Mouse (Mus musculus) hindbrain, embryonic 14.5 days (tissue): ENCODE measurements around the gene Unc13c. TPM values are rescaled to one million over a fixed set of nuclear protein-coding genes. Genes with fewer than 3 reads are reported as not detected.

Source experiments
- ATAC-seq: fragments of 200-750 bp; cut with Nextera tagmentation; 2 replicates; pipeline ENCODE4 v1.8.0; 2017; ENCODE audit warnings: moderate number of reproducible peaks, mild to moderate bottlenecking, moderate TSS enrichment, moderate library complexity; ENCODE audit not compliant: low FRiP score
- DNase-seq: peaks from one replicate; pipeline ENCODE4 v3.0.0-alpha.2; 2015; ENCODE audit warnings: low spot score
- H3K27ac ChIP-seq: fragments of 300-500 bp; sonication (generic); 2 replicates; pipeline ENCODE4 v1.5.1; 2014; ENCODE audit warnings: mild to moderate bottlenecking, moderate library complexity
- H3K27me3 ChIP-seq: fragments of 300-500 bp; sonication (generic); 2 replicates; pipeline ENCODE4 v1.6.1; 2014; ENCODE audit warnings: mild to moderate bottlenecking, low read length, mixed read lengths; ENCODE audit not compliant: control insufficient read depth, insufficient read depth
- H3K36me3 ChIP-seq: fragments of 300-500 bp; sonication (generic); replicated peaks from 2 replicates; pipeline ENCODE4 v1.6.1; 2014; ENCODE audit not compliant: control insufficient read depth, insufficient read depth
- H3K4me1 ChIP-seq: fragments of 300-500 bp; sonication (generic); replicated peaks from 2 replicates; pipeline ENCODE4 v1.6.1; 2014; ENCODE audit warnings: antibody characterized with exemption, low read length, mixed read lengths; ENCODE audit not compliant: control insufficient read depth, insufficient read depth
- H3K4me2 ChIP-seq: fragments of 300-500 bp; sonication (generic); replicated peaks from 2 replicates; pipeline ENCODE4 v1.6.1; 2014; ENCODE audit warnings: mild to moderate bottlenecking, moderate library complexity
- H3K4me3 ChIP-seq: fragments of 300-500 bp; sonication (generic); replicated peaks from 2 replicates; pipeline ENCODE4 v1.5.1; 2014; ENCODE audit warnings: mild to moderate bottlenecking, low read length
- H3K9ac ChIP-seq: fragments of 300-500 bp; sonication (generic); 2 replicates; pipeline ENCODE4 v1.6.1; 2014
- H3K9me3 ChIP-seq: fragments of 300-500 bp; sonication (generic); 2 replicates; pipeline ENCODE4 v1.6.1; 2016; ENCODE audit warnings: low read length; ENCODE audit not compliant: control insufficient read depth
- WGBS: fragments of 180-500 bp; shearing (Covaris S2); extraction: QIAGEN DNeasy Blood & Tissue Kit; methylation state at CpG from one replicate; pipeline ENCODE4 v1.1.7; 2014; 5-methylcytosine and 5-hydroxymethylcytosine counted together
- polyA plus RNA-seq: library from polyadenylated mRNA; unstranded; fragments of >200 nt; fragmentation: Nextera tagmentation; extraction: Ambion mirVana; gene quantifications from 2 replicates; pipeline ENCODE4 v1.2.1, GENCODE M21; 2014

Gene Unc13c
- polyA plus RNA-seq, 1 experiment from 2014 or later = 6.7 TPM

GRCm38 (mm10) chr9:73898516-73898915 lies 70.2 kb downstream of the Unc13c start:
- H3K27ac ChIP-seq = no peak overlapping the region
- H3K36me3 ChIP-seq = no peaks in the 10 kb centered on the region
- no peak overlapping the region for H3K4me2 ChIP-seq
- H3K4me3 ChIP-seq = no peak overlapping the region
- H3K27me3 ChIP-seq = no peaks in the 10 kb centered on the region
- WGBS = 90% methylated on average over 3 of the region's 3 CpGs
- no peak for ATAC-seq
- H3K9me3 ChIP-seq = peaks cover 4% of the 10 kb centered on the region; the same call in 1 of the 2 replicates
- no peak overlapping the region for H3K9ac ChIP-seq
- no peak for DNase-seq
- no peaks in the 10 kb centered on the region for H3K4me1 ChIP-seq

GRCm38 (mm10) chr9:73896210-73896609 lies 72.6 kb downstream of the Unc13c start:
- no peaks in the 10 kb centered on the region for H3K36me3 ChIP-seq
- no peak overlapping the region for H3K9ac ChIP-seq
- DNase-seq = no peak
- peak; percentile 21; the same call in 1 of the 2 replicates for ATAC-seq
- H3K9me3 ChIP-seq = peaks cover 4% of the 10 kb centered on the region; the same call in 1 of the 2 replicates
- H3K4me1 ChIP-seq = no peaks in the 10 kb centered on the region
- WGBS = 76% methylated on average over 3 of the region's 3 CpGs
- H3K4me2 ChIP-seq = no peak overlapping the region
- H3K27me3 ChIP-seq = no peaks in the 10 kb centered on the region
- H3K4me3 ChIP-seq = no peak overlapping the region
- no peak overlapping the region for H3K27ac ChIP-seq

GRCm38 (mm10) chr9:73883587-73883986 lies 85.2 kb downstream of the Unc13c start:
- Histone ChIP-seq H3K27ac (no peak overlapping the region), H3K36me3 (no peaks in the 10 kb centered on the region), H3K4me3 (no peak overlapping the region), H3K4me1 (no peaks in the 10 kb centered on the region), H3K27me3 (no peaks in the 10 kb centered on the region), H3K9me3 (peaks cover 9% of the 10 kb centered on the region), H3K4me2 (no peak overlapping the region), H3K9ac (no peak overlapping the region)
- WGBS = 70% methylated on average over 1 of the region's 1 CpGs
- no peak for DNase-seq
- no peak for ATAC-seq

DNA sequence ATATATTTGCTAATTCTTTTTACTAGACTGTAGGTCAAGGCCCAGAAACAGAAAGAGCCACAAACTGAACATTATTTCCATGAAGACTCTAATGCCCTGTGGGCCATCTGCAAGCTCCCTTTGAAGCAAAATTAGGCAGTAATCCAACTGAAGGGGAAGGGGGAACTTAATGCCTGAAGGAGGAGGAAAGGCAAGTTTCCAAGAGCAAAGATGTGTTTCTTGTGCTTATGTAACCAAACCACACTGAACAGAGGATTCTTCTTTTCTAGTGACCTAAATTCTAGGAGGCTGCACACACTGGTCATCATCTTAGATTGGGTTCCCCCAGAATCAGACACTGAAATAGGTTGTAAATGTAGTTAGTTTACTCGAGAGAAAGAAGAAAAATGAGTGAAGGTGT lies 85.6 kb downstream of the Unc13c start:
- no peaks in the 10 kb centered on the region for H3K36me3 ChIP-seq
- ATAC-seq = no peak
- no peak overlapping the region for H3K4me2 ChIP-seq
- 82% methylated on average over 1 of the region's 1 CpGs for WGBS
- no peak for DNase-seq
- H3K9ac ChIP-seq = no peak overlapping the region
- no peak overlapping the region for H3K4me3 ChIP-seq
- H3K27ac ChIP-seq = peak overlapping the region; percentile 52; the same call in 1 of the 2 replicates
- H3K4me1 ChIP-seq = no peaks in the 10 kb centered on the region
- peaks cover 9% of the 10 kb centered on the region for H3K9me3 ChIP-seq
- no peaks in the 10 kb centered on the region for H3K27me3 ChIP-seq

DNA sequence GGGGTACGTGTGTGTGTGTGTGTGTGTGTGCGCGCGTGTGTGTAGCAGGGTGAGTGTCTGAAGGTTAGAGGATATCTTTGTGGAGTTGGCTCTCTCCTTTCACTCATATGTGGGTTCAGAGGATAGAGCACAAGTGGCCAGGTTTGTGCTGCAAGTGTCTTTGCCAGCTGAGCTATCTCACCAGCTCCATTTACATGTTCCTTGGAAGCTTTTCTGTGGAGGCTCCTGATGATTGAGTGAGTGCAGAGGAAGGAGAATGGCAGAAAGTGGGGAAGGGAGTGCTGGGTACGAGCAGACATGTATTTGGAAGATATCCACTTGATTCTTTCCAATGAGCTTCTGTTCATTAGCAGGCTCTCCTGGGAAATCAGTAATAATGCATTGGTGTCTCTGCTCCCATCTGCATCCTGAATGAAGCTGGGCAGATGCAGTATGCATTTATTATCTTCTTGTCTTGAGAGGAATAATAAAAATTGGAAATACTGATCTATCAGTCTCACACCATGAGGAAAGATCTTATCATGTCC lies 86.3 kb downstream of the Unc13c start:
- 0 out of 2 replicates have a peak overlapping the region, but pooled peaks have one; percentile 52 for H3K27ac ChIP-seq

GRCm38 (mm10) chr9:73867410-73868067 lies 101.2 kb downstream of the Unc13c start:
- no peaks in the 10 kb centered on the region for H3K27me3 ChIP-seq
- ATAC-seq (no peak), DNase-seq (peak; percentile 24)
- H3K36me3 ChIP-seq = no peaks in the 10 kb centered on the region
- H3K27ac ChIP-seq = 0 out of 2 replicates have a peak overlapping the region, but pooled peaks have one; percentile 21
- H3K9ac ChIP-seq = no peak overlapping the region
- no peak overlapping the region for H3K4me3 ChIP-seq
- 0 out of 2 replicates have a peak, but pooled peaks cover 3% of the 10 kb centered on the region for H3K9me3 ChIP-seq
- no peaks in the 10 kb centered on the region; the same call in 1 of the 2 replicates for H3K4me1 ChIP-seq
- 64% methylated on average over 2 of the region's 2 CpGs for WGBS
- no peak overlapping the region for H3K4me2 ChIP-seq

More for the DNA sequence above, 86.3 kb downstream of the Unc13c start:
- Histone ChIP-seq H3K9me3 (peaks cover 9% of the 10 kb centered on the region), H3K4me1 (no peaks in the 10 kb centered on the region), H3K4me3 (no peak overlapping the region), H3K36me3 (no peaks in the 10 kb centered on the region), H3K27me3 (no peaks in the 10 kb centered on the region), H3K4me2 (no peak overlapping the region), H3K9ac (no peak overlapping the region)
- ATAC-seq (no peak), DNase-seq (peak; percentile 46)
- WGBS = 83% methylated on average over 5 of the region's 5 CpGs

DNA sequence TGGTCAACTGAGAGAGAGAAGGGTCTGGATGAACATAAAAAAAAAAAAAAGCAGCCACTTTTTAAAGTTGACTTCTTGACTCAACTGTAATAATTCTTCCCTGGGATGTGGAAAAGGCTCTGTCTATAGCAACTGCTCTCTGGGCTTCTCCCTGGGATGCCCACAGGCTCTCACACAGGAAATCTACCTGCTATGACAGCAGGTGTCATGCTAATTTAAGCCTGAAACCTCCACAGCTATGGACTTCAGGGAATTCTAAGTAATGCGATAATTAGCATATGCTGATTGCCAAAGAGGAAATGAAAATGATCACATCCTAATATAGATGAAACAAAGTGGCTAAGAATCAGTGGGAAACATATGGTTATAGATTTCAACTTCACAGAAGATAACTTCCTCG lies 102.1 kb downstream of the Unc13c start:
- H3K27ac ChIP-seq = no peak overlapping the region
- no peak overlapping the region for H3K4me3 ChIP-seq
- no peak overlapping the region for H3K4me2 ChIP-seq
- no peaks in the 10 kb centered on the region for H3K36me3 ChIP-seq
- ATAC-seq = no peak
- no peak overlapping the region for H3K9ac ChIP-seq
- 73% methylated on average over 2 of the region's 2 CpGs for WGBS
- H3K9me3 ChIP-seq = 0 out of 2 replicates have a peak, but pooled peaks cover 3% of the 10 kb centered on the region
- no peaks in the 10 kb centered on the region for H3K27me3 ChIP-seq
- H3K4me1 ChIP-seq = no peaks in the 10 kb centered on the region; the same call in 1 of the 2 replicates
- DNase-seq = peak; percentile 25

DNA sequence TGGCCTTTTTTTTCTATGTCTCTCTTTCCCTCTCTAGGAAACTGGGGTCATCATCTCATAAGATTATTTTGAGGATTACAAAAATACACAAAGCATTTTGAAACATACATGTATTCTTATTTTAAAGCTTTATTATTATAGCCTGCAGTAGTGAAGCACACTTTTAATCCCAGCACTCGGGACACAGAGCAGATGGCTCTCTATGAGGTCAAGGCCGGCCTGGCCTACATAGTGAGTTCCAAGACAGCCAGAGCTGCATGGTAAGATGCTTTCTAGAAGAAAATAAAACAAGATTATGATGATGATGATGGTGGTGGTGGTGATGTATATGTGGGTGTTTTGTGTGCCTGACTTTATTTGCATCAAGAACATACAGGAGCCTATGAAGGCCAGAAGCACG lies 109.3 kb downstream of the Unc13c start:
- Histone ChIP-seq H3K9ac (no peak overlapping the region), H3K27me3 (no peaks in the 10 kb centered on the region), H3K27ac (no peak overlapping the region), H3K4me1 (no peaks in the 10 kb centered on the region), H3K4me2 (no peak overlapping the region), H3K9me3 (no peaks in the 10 kb centered on the region), H3K36me3 (no peaks in the 10 kb centered on the region), H3K4me3 (no peak overlapping the region)
- WGBS = 95% methylated on average over 3 of the region's 3 CpGs
- ATAC-seq (no peak), DNase-seq (no peak)

DNA sequence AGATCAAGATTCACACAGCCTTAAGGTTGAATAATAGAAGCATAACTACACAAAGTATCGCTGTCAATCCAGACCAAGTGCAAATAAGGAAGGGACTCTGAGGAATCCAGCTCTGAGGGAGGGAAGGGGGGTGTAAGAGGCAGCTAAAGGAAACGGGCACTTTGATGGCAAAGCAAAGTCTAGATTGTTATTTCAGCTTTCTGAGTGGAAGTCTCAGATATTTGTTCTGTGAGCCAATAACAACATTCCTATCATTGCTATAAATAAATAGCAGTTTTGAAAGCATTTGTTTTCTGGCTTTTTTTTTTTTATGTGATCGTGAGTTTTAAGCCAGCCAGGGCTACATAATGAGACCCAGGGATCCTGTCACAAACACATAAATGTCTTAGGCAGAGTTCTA lies 114.5 kb downstream of the Unc13c start:
- ATAC-seq = no peak

More for the DNA sequence above, 114.5 kb downstream of the Unc13c start:
- Histone ChIP-seq H3K27ac (no peak overlapping the region), H3K9me3 (no peaks in the 10 kb centered on the region), H3K4me2 (no peak overlapping the region), H3K4me1 (no peaks in the 10 kb centered on the region), H3K36me3 (no peaks in the 10 kb centered on the region), H3K4me3 (no peak overlapping the region), H3K9ac (no peak overlapping the region), H3K27me3 (no peaks in the 10 kb centered on the region)
- DNase-seq = no peak
- 72% methylated on average over 3 of the region's 3 CpGs for WGBS
